Mouse (Mus musculus) forebrain, embryonic 11.5 days (tissue): Measurements from ENCODE around the gene Tenm4. TPM values are rescaled to one million over a fixed set of nuclear protein-coding genes. Genes with fewer than 3 reads are reported as not detected.

Source experiments
- ATAC-seq: fragments of 200-750 bp; cut with Nextera tagmentation; replicated peaks from 2 replicates; pipeline ENCODE4 v1.8.0; 2017; ENCODE audit warnings: moderate TSS enrichment; ENCODE audit not compliant: low FRiP score
- DNase-seq: peaks from one replicate; pipeline ENCODE4 v3.0.0-alpha.2; 2017; ENCODE audit warnings: low spot score
- H3K27ac ChIP-seq: fragments of 300-500 bp; sonication (generic); 2 replicates; pipeline ENCODE4 v1.5.1; 2014; ENCODE audit warnings: low read depth, low read length
- H3K27me3 ChIP-seq: fragments of 300-500 bp; sonication (generic); 2 replicates; pipeline ENCODE4 v1.6.1; 2014; ENCODE audit warnings: mild to moderate bottlenecking, low read length, mixed read lengths; ENCODE audit not compliant: control insufficient read depth, insufficient read depth
- H3K36me3 ChIP-seq: fragments of 300-500 bp; sonication (generic); 2 replicates; pipeline ENCODE4 v1.6.1; 2014; ENCODE audit warnings: mild to moderate bottlenecking, low read length, moderate library complexity, mixed read lengths; ENCODE audit not compliant: control insufficient read depth, insufficient read depth
- H3K4me1 ChIP-seq: fragments of 300-500 bp; sonication (generic); replicated peaks from 2 replicates; pipeline ENCODE4 v1.6.1; 2014; ENCODE audit warnings: low read length, mixed read lengths; ENCODE audit not compliant: control insufficient read depth, insufficient read depth
- H3K4me2 ChIP-seq: fragments of 300-500 bp; sonication (generic); 2 replicates; pipeline ENCODE4 v1.6.1; 2014; ENCODE audit warnings: low read depth, mild to moderate bottlenecking, low read length, moderate library complexity, mixed read lengths; ENCODE audit not compliant: severe bottlenecking
- H3K4me3 ChIP-seq: fragments of 300-500 bp; sonication (generic); 2 replicates; pipeline ENCODE4 v1.5.1; 2014; ENCODE audit warnings: low read depth, low read length
- H3K9ac ChIP-seq: fragments of 300-500 bp; sonication (generic); 2 replicates; pipeline ENCODE4 v1.6.1; 2014; ENCODE audit warnings: low read length
- H3K9me3 ChIP-seq: fragments of 300-500 bp; sonication (generic); 2 replicates; pipeline ENCODE4 v1.6.1; 2016; ENCODE audit warnings: low read length, mixed read lengths; ENCODE audit not compliant: control insufficient read depth
- WGBS: fragments of 180-500 bp; shearing (Covaris S2); extraction: QIAGEN DNeasy Blood & Tissue Kit; methylation state at CpG from one replicate; pipeline ENCODE4 v1.1.7; 2014; 5-methylcytosine and 5-hydroxymethylcytosine counted together
- polyA plus RNA-seq: library from polyadenylated mRNA; unstranded; fragments of >200 nt; fragmentation: Nextera tagmentation; extraction: Ambion mirVana; gene quantifications from 2 replicates; pipeline ENCODE4 v1.2.1, GENCODE M21; 2014

Gene Tenm4
- polyA plus RNA-seq, 1 experiment from 2014 or later, result 47.9 TPM

DNA sequence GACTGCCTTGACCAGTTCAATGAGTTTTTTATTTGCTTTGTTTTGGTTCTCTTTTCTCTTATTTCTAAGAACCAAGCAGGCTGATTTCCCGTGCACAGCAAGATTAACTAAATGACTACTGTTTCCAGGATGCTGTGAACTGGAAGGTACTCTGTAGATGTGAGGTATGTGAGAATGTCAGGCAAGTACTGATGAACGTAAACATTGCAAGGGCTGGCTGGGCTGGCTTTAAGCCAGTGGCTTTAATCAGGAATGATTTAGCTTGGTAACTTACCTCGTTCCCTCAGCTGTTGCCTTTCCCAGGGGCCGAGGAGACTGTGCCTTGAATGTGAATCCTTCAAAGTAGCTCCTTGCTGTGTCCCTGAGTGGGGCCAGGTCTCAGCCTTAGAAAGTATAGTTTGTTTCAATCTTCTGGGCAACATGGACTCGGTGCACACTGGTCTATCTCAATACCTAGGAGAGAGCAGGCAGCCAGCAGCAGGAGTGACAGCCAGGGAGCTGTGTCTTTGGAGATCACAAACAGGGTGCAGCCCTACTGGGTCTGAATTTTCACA, 134.4 kb downstream of the Tenm4 start:
- ATAC-seq (no peak), DNase-seq (no peak)
- H3K9ac ChIP-seq, result no peak overlapping the region
- H3K4me3 ChIP-seq, result no peak overlapping the region
- no peak overlapping the region for H3K27ac ChIP-seq
- H3K4me2 ChIP-seq, result no peak overlapping the region
- H3K4me1 ChIP-seq, result no peaks in the 10 kb centered on the region
- WGBS, result 69% methylated on average over 5 of the region's 5 CpGs
- H3K36me3 ChIP-seq, result no peaks in the 10 kb centered on the region
- H3K9me3 ChIP-seq, result no peaks in the 10 kb centered on the region
- no peaks in the 10 kb centered on the region for H3K27me3 ChIP-seq

- Histone ChIP-seq H3K27ac (no peak overlapping the region), H3K36me3 (no peaks in the 10 kb centered on the region), H3K4me1 (no peaks in the 10 kb centered on the region), H3K9me3 (no peaks in the 10 kb centered on the region), H3K4me3 (no peak overlapping the region), H3K27me3 (no peaks in the 10 kb centered on the region), H3K4me2 (no peak overlapping the region), H3K9ac (no peak overlapping the region)
- 76% methylated on average over 6 of the region's 6 CpGs for WGBS
- no peak for ATAC-seq
- no peak for DNase-seq
Measured at GRCm38 (mm10) chr7:96308106-96308505, 137.1 kb downstream of the Tenm4 start.

- Histone ChIP-seq H3K27ac (no peak overlapping the region), H3K9ac (no peak overlapping the region), H3K4me2 (no peak overlapping the region), H3K4me3 (no peak overlapping the region), H3K9me3 (no peaks in the 10 kb centered on the region), H3K4me1 (no peaks in the 10 kb centered on the region), H3K27me3 (no peaks in the 10 kb centered on the region), H3K36me3 (no peaks in the 10 kb centered on the region)
- WGBS, result 90% methylated on average over 4 of the region's 4 CpGs
- no peak for ATAC-seq
- DNase-seq, result no peak
Measured at GRCm38 (mm10) chr7:96329343-96329742, 158.3 kb downstream of the Tenm4 start.

DNA sequence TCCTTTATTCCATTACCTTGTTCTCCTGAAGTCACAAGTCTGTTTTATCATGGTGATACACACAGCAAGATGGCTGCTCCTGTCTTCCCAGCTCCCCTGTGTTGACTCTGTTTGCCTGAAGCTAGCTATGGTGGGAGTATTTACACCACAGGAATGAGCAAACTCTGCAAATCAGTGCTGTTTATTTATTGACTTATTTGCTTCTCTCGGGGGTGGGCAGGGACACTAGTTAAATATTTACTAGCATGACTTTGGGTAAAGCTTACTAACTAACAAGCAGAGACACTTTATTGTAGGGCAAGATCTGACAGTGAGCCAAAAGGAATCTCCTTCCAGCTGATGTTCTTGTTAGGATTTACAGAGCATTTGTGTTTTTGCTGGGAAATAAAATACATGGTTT, 160.1 kb downstream of the Tenm4 start:
- Histone ChIP-seq H3K36me3 (no peaks in the 10 kb centered on the region), H3K9ac (no peak overlapping the region), H3K4me1 (no peaks in the 10 kb centered on the region), H3K27ac (no peak overlapping the region), H3K9me3 (no peaks in the 10 kb centered on the region), H3K4me3 (no peak overlapping the region), H3K27me3 (no peaks in the 10 kb centered on the region), H3K4me2 (no peak overlapping the region)
- DNase-seq (no peak), ATAC-seq (no peak)
- 79% methylated on average over 1 of the region's 1 CpGs for WGBS

DNA sequence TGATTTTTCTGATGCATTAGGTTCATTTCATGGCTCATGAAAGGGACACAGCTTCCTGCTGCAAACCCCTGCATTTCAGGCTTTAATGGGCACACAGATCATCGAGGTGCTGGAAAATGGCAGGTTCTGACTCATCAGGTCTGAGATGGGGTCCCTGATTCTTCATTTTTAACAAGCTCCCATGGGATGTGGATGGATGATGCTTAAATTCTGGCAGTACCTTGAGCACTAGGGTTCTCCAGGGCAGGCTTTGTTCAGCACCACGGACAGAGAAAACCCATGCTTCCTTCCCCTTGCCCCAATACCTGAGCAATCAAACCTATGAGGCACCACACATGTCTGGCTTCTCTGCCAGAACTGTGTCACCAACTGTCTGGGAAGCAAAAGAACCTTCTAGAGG, 163.3 kb downstream of the Tenm4 start:
- H3K4me2 ChIP-seq, result no peak overlapping the region
- no peak overlapping the region for H3K9ac ChIP-seq
- H3K27me3 ChIP-seq, result no peaks in the 10 kb centered on the region
- DNase-seq, result no peak
- no peaks in the 10 kb centered on the region for H3K9me3 ChIP-seq
- no peaks in the 10 kb centered on the region; the same call in 1 of the 2 replicates for H3K4me1 ChIP-seq
- no peak for ATAC-seq
- WGBS, result 60% methylated on average over 2 of the region's 2 CpGs
- H3K36me3 ChIP-seq, result no peaks in the 10 kb centered on the region
- no peak overlapping the region for H3K4me3 ChIP-seq
- H3K27ac ChIP-seq, result no peak overlapping the region

DNA sequence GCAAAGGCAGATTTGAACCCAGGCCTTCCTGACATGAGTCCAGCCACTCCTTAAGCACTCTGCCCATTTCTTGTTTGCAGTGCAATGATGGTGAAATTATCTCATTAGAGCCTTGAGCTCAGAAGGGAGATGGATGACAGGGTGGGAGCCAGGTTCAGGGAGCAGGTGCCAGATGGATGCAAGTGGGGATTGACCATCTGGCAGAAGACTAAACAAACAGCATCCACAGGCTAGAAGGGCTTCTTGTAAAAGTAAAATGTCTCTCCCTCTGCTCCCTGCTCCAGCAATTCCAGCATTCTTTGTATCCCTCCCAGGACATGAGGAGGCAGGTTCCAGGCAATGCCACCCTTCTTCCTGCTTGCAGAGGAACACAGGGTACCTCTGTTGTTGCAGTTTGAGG, 165.3 kb downstream of the Tenm4 start:
- no peak overlapping the region for H3K4me3 ChIP-seq
- H3K4me2 ChIP-seq, result no peak overlapping the region
- no peak overlapping the region for H3K9ac ChIP-seq
- no peak for DNase-seq
- H3K27ac ChIP-seq, result no peak overlapping the region
- no peaks in the 10 kb centered on the region for H3K36me3 ChIP-seq
- no peaks in the 10 kb centered on the region for H3K27me3 ChIP-seq
- ATAC-seq, result no peak
- H3K4me1 ChIP-seq, result no peaks in the 10 kb centered on the region; the same call in 1 of the 2 replicates
- H3K9me3 ChIP-seq, result no peaks in the 10 kb centered on the region

GRCm38 (mm10) chr7:96340826-96341225, 169.8 kb downstream of the Tenm4 start:
- H3K27me3 ChIP-seq, result no peaks in the 10 kb centered on the region
- no peak for DNase-seq
- WGBS, result 95% methylated on average over 5 of the region's 5 CpGs

DNA sequence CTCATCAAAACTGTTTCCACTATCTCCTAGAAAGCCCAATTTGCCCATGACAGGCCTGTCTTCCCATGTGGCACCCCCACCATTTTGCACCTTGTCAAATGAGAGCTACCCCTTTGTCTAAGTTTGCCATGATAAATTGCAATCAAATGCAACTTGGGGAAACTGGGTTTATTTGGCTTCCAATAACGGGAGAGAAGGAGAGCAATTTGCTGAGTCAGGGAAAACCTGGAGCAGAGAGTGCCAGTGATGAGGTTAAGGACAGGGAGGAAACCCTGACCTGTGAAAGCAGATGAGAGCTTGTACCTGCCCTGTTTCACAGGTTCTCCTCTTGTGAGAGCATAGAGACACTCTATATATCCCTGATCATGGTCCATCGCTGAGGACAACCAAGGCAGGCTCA, 170.4 kb downstream of the Tenm4 start:
- H3K9me3 ChIP-seq, result no peaks in the 10 kb centered on the region
- ATAC-seq, result no peak

More at GRCm38 (mm10) chr7:96340826-96341225, 169.8 kb downstream of the Tenm4 start:
- Histone ChIP-seq H3K27ac (no peak overlapping the region), H3K4me1 (no peaks in the 10 kb centered on the region; the same call in 1 of the 2 replicates), H3K9me3 (no peaks in the 10 kb centered on the region), H3K9ac (no peak overlapping the region), H3K4me2 (no peak overlapping the region), H3K4me3 (no peak overlapping the region), H3K36me3 (no peaks in the 10 kb centered on the region)
- ATAC-seq, result no peak

GRCm38 (mm10) chr7:96342996-96343395, 171.9 kb downstream of the Tenm4 start:
- no peak for DNase-seq
- WGBS, result 80% methylated on average over 6 of the region's 6 CpGs

More for the DNA sequence above, 170.4 kb downstream of the Tenm4 start:
- H3K27me3 ChIP-seq, result no peaks in the 10 kb centered on the region
- no peaks in the 10 kb centered on the region; the same call in 1 of the 2 replicates for H3K4me1 ChIP-seq
- no peak for DNase-seq
- H3K9ac ChIP-seq, result no peak overlapping the region
- no peak overlapping the region for H3K4me2 ChIP-seq
- H3K36me3 ChIP-seq, result no peaks in the 10 kb centered on the region
- no peak overlapping the region for H3K27ac ChIP-seq
- WGBS, result 85% methylated on average over 2 of the region's 2 CpGs
- no peak overlapping the region for H3K4me3 ChIP-seq

More at GRCm38 (mm10) chr7:96342996-96343395, 171.9 kb downstream of the Tenm4 start:
- H3K9ac ChIP-seq, result no peak overlapping the region
- H3K27me3 ChIP-seq, result no peaks in the 10 kb centered on the region
- no peaks in the 10 kb centered on the region for H3K9me3 ChIP-seq
- no peak overlapping the region for H3K27ac ChIP-seq
- no peak for ATAC-seq
- no peak overlapping the region for H3K4me3 ChIP-seq
- H3K4me2 ChIP-seq, result no peak overlapping the region
- H3K36me3 ChIP-seq, result no peaks in the 10 kb centered on the region
- H3K4me1 ChIP-seq, result no peaks in the 10 kb centered on the region
